Mouse (Mus musculus): Measurements from ENCODE around the gene Ucp3. TPM values are rescaled to one million over a fixed set of nuclear protein-coding genes. Genes with fewer than 3 reads are reported as not detected.

Gene Ucp3
- total and polyA plus RNA-seq, 2 experiments from 2014 or later: 0.16 TPM; not detected in 1

GRCm38 (mm10) chr7:100466781-100467510 is 5.8 kb upstream of the Ucp3 start:
- Histone ChIP-seq H3K27me3 (ENCODE audit: insufficient read depth, low read length) (no peaks in the 10 kb centered on the region), H3K9me3 (ENCODE audit: low read length) (no peaks in the 10 kb centered on the region), H3K4me2 (ENCODE audit: low read depth, low read length, poor library complexity, severe bottlenecking) (no peak overlapping the region), H3K4me1 (ENCODE audit: insufficient read depth, low read length) (no peaks in the 10 kb centered on the region), H3K4me3 (ENCODE audit: low read depth, low read length) (no peak overlapping the region), H3K9ac (replicated peaks; ENCODE audit: low read length, poor library complexity, severe bottlenecking) (no peak overlapping the region), H3K36me3 (ENCODE audit: insufficient read depth, low read length) (peaks cover 23% of the 10 kb centered on the region), H3K27ac (ENCODE audit: low read depth, low read length) (no peak overlapping the region)
- WGBS: 92% methylated on average over 11 of the region's 11 CpGs
- ATAC-seq (ENCODE audit: low FRiP score) (no peak), DNase-seq (ENCODE audit: low spot score) (no peak)
- TF ChIP-seq CTCF (IDR thresholded peaks at IDR 0.05): no peak

GRCm38 (mm10) chr7:100468761-100469160 is 4.0 kb upstream of the Ucp3 start:
- no peak for TF ChIP-seq CTCF (IDR thresholded peaks at IDR 0.05)

DNA sequence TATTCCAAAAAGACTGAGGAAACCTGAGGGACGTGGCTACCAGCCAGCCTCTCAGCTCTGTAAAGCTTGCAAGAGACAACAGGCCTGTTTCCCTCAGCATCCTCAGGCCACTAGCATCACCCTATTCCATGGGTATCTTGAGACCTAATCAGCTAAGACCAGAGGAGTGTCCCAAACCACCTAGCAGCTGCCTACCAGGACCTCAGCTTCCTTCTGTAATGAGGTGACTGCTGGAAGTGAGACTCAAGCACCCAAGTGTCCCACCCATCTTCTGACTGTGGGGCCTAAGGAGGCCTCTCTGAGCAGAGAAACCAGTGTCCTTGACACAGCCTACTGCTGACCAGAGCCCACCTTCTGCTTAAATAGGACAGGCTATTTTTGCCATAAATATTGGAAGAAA is 3.3 kb upstream of the Ucp3 start:
- 96% methylated on average over 1 of the region's 1 CpGs for WGBS
- Histone ChIP-seq H3K4me2 (ENCODE audit: low read depth, low read length, poor library complexity, severe bottlenecking) (no peak overlapping the region), H3K27me3 (ENCODE audit: insufficient read depth, low read length) (no peaks in the 10 kb centered on the region), H3K9me3 (ENCODE audit: low read length) (no peaks in the 10 kb centered on the region), H3K9ac (replicated peaks; ENCODE audit: low read length, poor library complexity, severe bottlenecking) (no peak overlapping the region), H3K4me1 (ENCODE audit: insufficient read depth, low read length) (no peaks in the 10 kb centered on the region), H3K27ac (ENCODE audit: low read depth, low read length) (no peak overlapping the region), H3K4me3 (ENCODE audit: low read depth, low read length) (no peak overlapping the region), H3K36me3 (ENCODE audit: insufficient read depth, low read length) (peaks cover 18% of the 10 kb centered on the region)
- DNase-seq (ENCODE audit: low spot score): no peak
- no peak for ATAC-seq (ENCODE audit: low FRiP score)
- TF ChIP-seq CTCF (IDR thresholded peaks at IDR 0.05): no peak

More at GRCm38 (mm10) chr7:100468761-100469160, 4.0 kb upstream of the Ucp3 start:
- DNase-seq (ENCODE audit: low spot score) (no peak), ATAC-seq (ENCODE audit: low FRiP score) (no peak)
- Histone ChIP-seq H3K27ac (ENCODE audit: low read depth, low read length) (no peak overlapping the region), H3K9ac (replicated peaks; ENCODE audit: low read length, poor library complexity, severe bottlenecking) (no peak overlapping the region), H3K4me1 (ENCODE audit: insufficient read depth, low read length) (no peaks in the 10 kb centered on the region), H3K4me2 (ENCODE audit: low read depth, low read length, poor library complexity, severe bottlenecking) (no peak overlapping the region), H3K9me3 (ENCODE audit: low read length) (no peaks in the 10 kb centered on the region), H3K27me3 (ENCODE audit: insufficient read depth, low read length) (no peaks in the 10 kb centered on the region), H3K36me3 (ENCODE audit: insufficient read depth, low read length) (peaks cover 23% of the 10 kb centered on the region), H3K4me3 (ENCODE audit: low read depth, low read length) (no peak overlapping the region)
- WGBS: 86% methylated on average over 6 of the region's 6 CpGs

DNA sequence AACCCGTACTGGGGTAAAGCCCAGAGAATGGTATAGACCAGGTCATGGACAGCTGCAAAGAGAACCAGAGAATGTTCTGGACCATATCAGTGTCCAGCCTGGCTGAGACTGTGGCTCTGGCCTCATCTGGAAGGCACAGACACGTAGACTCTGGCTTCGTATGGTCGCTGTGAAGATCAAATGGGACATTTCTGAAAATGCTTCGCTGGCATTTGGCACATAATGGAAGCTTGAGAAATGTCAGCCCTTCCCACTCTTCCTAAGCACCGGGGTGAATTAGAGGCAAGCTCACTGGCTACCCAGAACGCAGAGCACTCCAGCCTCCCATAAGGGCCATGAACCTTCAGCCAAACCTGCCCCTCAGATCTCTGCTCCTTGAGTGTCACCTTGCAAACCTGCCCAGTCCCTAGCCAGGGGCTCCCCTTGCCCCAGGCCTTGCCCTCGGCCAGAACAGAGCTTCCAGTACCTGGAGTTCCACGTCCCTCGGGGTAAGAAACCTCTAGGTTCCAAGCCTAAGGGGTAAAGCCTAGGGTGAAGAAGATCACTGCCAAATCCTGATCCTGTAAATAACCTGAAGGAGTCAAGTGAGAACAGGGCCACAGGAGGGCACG is 1.9 kb upstream of the Ucp3 start:
- no peak for ATAC-seq (ENCODE audit: low FRiP score)
- 93% methylated on average over 11 of the region's 11 CpGs for WGBS
- no peak for TF ChIP-seq CTCF (IDR thresholded peaks at IDR 0.05)

GRCm38 (mm10) chr7:100471407-100471797 is 1.4 kb upstream of the Ucp3 start:
- no peak for TF ChIP-seq CTCF (IDR thresholded peaks at IDR 0.05)
- Histone ChIP-seq H3K4me3 (ENCODE audit: low read depth, low read length) (no peak overlapping the region), H3K9ac (replicated peaks; ENCODE audit: low read length, poor library complexity, severe bottlenecking) (no peak overlapping the region), H3K4me2 (ENCODE audit: low read depth, low read length, poor library complexity, severe bottlenecking) (no peak overlapping the region), H3K9me3 (ENCODE audit: low read length) (no peaks in the 10 kb centered on the region), H3K36me3 (ENCODE audit: insufficient read depth, low read length) (peaks cover 16% of the 10 kb centered on the region; the same call in 1 of the 2 replicates), H3K27me3 (ENCODE audit: insufficient read depth, low read length) (no peaks in the 10 kb centered on the region), H3K27ac (ENCODE audit: low read depth, low read length) (no peak overlapping the region), H3K4me1 (ENCODE audit: insufficient read depth, low read length) (no peaks in the 10 kb centered on the region)
- no peak for DNase-seq (ENCODE audit: low spot score)
- 83% methylated on average over 1 of the region's 1 CpGs for WGBS
- ATAC-seq (ENCODE audit: low FRiP score): no peak

More for the DNA sequence above, 1.9 kb upstream of the Ucp3 start:
- no peak overlapping the region for H3K27ac ChIP-seq (ENCODE audit: low read depth, low read length)
- H3K36me3 ChIP-seq (ENCODE audit: insufficient read depth, low read length): peaks cover 16% of the 10 kb centered on the region; the same call in 1 of the 2 replicates
- no peak overlapping the region for H3K4me3 ChIP-seq (ENCODE audit: low read depth, low read length)
- no peak for DNase-seq (ENCODE audit: low spot score)
- H3K27me3 ChIP-seq (ENCODE audit: insufficient read depth, low read length): no peaks in the 10 kb centered on the region
- H3K9me3 ChIP-seq (ENCODE audit: low read length): no peaks in the 10 kb centered on the region
- H3K4me2 ChIP-seq (ENCODE audit: low read depth, low read length, poor library complexity, severe bottlenecking): no peak overlapping the region
- no peak overlapping the region for H3K9ac ChIP-seq (replicated peaks; ENCODE audit: low read length, poor library complexity, severe bottlenecking)
- no peaks in the 10 kb centered on the region for H3K4me1 ChIP-seq (ENCODE audit: insufficient read depth, low read length)

- Histone ChIP-seq H3K4me2 (ENCODE audit: low read depth, low read length, poor library complexity, severe bottlenecking) (no peak overlapping the region), H3K36me3 (ENCODE audit: insufficient read depth, low read length) (peaks cover 16% of the 10 kb centered on the region; the same call in 1 of the 2 replicates), H3K9ac (replicated peaks; ENCODE audit: low read length, poor library complexity, severe bottlenecking) (no peak overlapping the region), H3K9me3 (ENCODE audit: low read length) (no peaks in the 10 kb centered on the region), H3K27ac (ENCODE audit: low read depth, low read length) (no peak overlapping the region), H3K27me3 (ENCODE audit: insufficient read depth, low read length) (no peaks in the 10 kb centered on the region), H3K4me3 (ENCODE audit: low read depth, low read length) (no peak overlapping the region), H3K4me1 (ENCODE audit: insufficient read depth, low read length) (no peaks in the 10 kb centered on the region)
- DNase-seq (ENCODE audit: low spot score) (no peak), ATAC-seq (ENCODE audit: low FRiP score) (no peak)
- no peak for TF ChIP-seq CTCF (IDR thresholded peaks at IDR 0.05)
- WGBS: 88% methylated on average over 9 of the region's 9 CpGs
Observed at GRCm38 (mm10) chr7:100473846-100474454, 1.2 kb downstream of the Ucp3 start.
